Mouse (Mus musculus): ENCODE measurements around the gene Sdc4. TPM values are rescaled to one million over a fixed set of nuclear protein-coding genes. Genes with fewer than 3 reads are reported as not detected.

Sdc4 gene
- total and polyA plus RNA-seq, 3 experiments: 14.7 to 26.0 (median 20.2) TPM

DNA sequence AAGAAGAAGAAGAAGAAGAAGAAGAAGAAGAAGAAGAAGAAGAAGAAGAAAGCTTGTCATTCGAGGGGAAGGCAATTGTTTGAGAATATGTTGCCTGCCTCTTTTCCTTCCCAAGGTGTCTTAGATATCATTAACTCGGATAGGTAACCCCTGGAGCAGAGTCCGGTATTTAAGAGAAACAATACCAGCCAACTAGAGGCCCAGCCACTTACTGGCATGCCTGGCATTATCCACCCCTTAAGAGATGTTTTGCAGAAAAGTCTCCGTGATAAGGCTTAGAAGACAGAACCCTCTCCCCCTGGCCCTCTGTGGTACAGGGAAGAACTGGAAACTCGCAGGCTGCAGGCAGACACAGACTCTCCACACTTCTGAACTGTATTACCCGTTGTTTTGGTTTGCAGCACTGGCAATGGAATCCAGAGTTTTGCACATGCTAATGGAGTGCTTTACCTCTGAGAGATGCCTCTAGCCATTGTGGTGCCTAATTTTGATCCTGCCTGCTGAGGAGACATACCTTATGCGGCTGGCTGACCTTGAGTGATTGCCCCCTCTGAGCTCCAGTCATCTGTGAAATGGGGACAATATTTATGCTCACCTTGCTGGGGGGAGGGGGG, 10.3 kb upstream of the Sdc4 start:
- no peak overlapping the region for H3K9ac ChIP-seq (ENCODE audit: low read depth, low read length)
- no peaks in the 10 kb centered on the region for H3K27me3 ChIP-seq (ENCODE audit: control insufficient read depth, insufficient read depth, low read length)
- H3K4me1 ChIP-seq (ENCODE audit: control insufficient read depth, insufficient read depth, low read length): peaks cover 16% of the 10 kb centered on the region
- H3K4me3 ChIP-seq: no peak overlapping the region
- no peaks in the 10 kb centered on the region for H3K36me3 ChIP-seq (ENCODE audit: control insufficient read depth, insufficient read depth, low read length)
- no peak overlapping the region for H3K27ac ChIP-seq
- no peak for TF ChIP-seq POLR2A (IDR thresholded peaks at IDR 0.05; ENCODE audit: insufficient read depth, low read depth, low read length)
- no peak for TF ChIP-seq EP300 (IDR thresholded peaks at IDR 0.05; ENCODE audit: insufficient read depth, low read depth, low read length)
- TF ChIP-seq CTCF (IDR thresholded peaks at IDR 0.05): no peak
- intact Hi-C loops (cut with DNase I): no loop called here
- WGBS: 80% methylated on average over 7 of the region's 7 CpGs
- peak in 1 of 2 experiments; percentile 2 for DNase-seq
- no peaks in the 10 kb centered on the region for H3K79me2 ChIP-seq (replicated peaks; ENCODE audit: control insufficient read depth, insufficient read depth, low read length)

DNA sequence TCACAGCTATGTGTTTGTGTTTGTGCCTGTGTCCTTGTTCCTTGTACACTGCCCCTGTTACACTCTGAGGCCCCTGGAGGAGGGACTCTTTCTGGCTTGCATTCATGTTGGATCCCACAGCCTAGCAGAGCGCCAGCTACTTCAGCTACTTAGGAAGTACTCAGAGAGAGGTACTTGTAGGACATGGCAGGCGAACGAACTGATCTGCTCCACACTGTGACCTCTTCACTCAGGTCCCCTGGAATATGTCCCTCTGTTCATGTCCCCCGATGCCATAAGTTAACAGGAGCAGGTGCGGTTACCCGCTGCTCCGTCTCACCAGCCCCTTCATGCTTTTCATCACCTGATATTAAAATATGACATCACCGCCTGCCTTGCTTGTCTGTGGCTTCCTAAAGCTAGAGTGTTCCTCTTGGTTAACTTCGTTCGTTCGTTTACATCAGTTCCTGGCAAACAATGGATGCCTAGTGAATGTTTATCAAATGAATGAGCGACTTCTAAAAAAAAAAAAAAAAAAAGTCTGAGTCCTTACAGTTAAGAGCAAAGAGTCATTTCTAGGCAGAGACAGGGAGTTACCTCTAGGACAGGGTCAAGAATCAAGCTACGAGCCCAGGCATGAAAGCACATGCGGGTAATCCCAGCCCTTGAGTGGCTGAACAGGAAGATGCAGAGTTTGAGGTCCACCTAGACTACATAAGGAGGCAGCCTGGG, 9.5 kb upstream of the Sdc4 start:
- no peaks in the 10 kb centered on the region for H3K36me3 ChIP-seq (ENCODE audit: control insufficient read depth, insufficient read depth, low read length)
- 40% methylated on average over 14 of the region's 14 CpGs for WGBS
- TF ChIP-seq EP300 (IDR thresholded peaks at IDR 0.05; ENCODE audit: insufficient read depth, low read depth, low read length) (peak; percentile 55; the same call in 1 of the 2 replicates), CTCF (IDR thresholded peaks at IDR 0.05) (no peak), POLR2A (IDR thresholded peaks at IDR 0.05; ENCODE audit: insufficient read depth, low read depth, low read length) (0 out of 2 replicates have a peak, but pooled peaks have one; percentile 11)
- no peak overlapping the region; the same call in 1 of the 2 replicates for H3K27ac ChIP-seq
- no peak overlapping the region for H3K9ac ChIP-seq (ENCODE audit: low read depth, low read length)
- H3K4me1 ChIP-seq (ENCODE audit: control insufficient read depth, insufficient read depth, low read length): peaks cover 16% of the 10 kb centered on the region
- no peaks in the 10 kb centered on the region for H3K27me3 ChIP-seq (ENCODE audit: control insufficient read depth, insufficient read depth, low read length)
- intact Hi-C loops (cut with DNase I): no loop called here
- no peaks in the 10 kb centered on the region for H3K79me2 ChIP-seq (replicated peaks; ENCODE audit: control insufficient read depth, insufficient read depth, low read length)
- H3K4me3 ChIP-seq: no peak overlapping the region
- DNase-seq: peak in 1 of 2 experiments; percentile 62

GRCm38 (mm10) chr2:164452000-164452676, 8.5 kb upstream of the Sdc4 start:
- peak; percentile 95 for TF ChIP-seq EP300 (IDR thresholded peaks at IDR 0.05; ENCODE audit: insufficient read depth, low read depth, low read length)
- TF ChIP-seq POLR2A (IDR thresholded peaks at IDR 0.05; ENCODE audit: insufficient read depth, low read depth, low read length): no peak
- TF ChIP-seq CTCF (IDR thresholded peaks at IDR 0.05): no peak
- Histone ChIP-seq H3K79me2 (replicated peaks; ENCODE audit: control insufficient read depth, insufficient read depth, low read length) (no peaks in the 10 kb centered on the region), H3K4me1 (ENCODE audit: control insufficient read depth, insufficient read depth, low read length) (peaks cover 16% of the 10 kb centered on the region), H3K9ac (ENCODE audit: low read depth, low read length) (no peak overlapping the region), H3K27me3 (ENCODE audit: control insufficient read depth, insufficient read depth, low read length) (no peaks in the 10 kb centered on the region), H3K4me3 (no peak overlapping the region), H3K36me3 (ENCODE audit: control insufficient read depth, insufficient read depth, low read length) (no peaks in the 10 kb centered on the region), H3K27ac (no peak overlapping the region)
- intact Hi-C loops (cut with DNase I): no loop called here
- DNase-seq: peak; percentile 75 to 77
- 27% methylated on average over 13 of the region's 13 CpGs for WGBS

GRCm38 (mm10) chr2:164449341-164450042, 5.8 kb upstream of the Sdc4 start:
- H3K27ac ChIP-seq: no peak overlapping the region

GRCm38 (mm10) chr2:164448921-164449320, 5.2 kb upstream of the Sdc4 start:
- intact Hi-C loops (cut with DNase I): no loop called here
- DNase-seq: no peak
- H3K4me3 ChIP-seq: no peak overlapping the region
- no peak overlapping the region for H3K27ac ChIP-seq
- H3K79me2 ChIP-seq (replicated peaks; ENCODE audit: control insufficient read depth, insufficient read depth, low read length): no peaks in the 10 kb centered on the region
- H3K36me3 ChIP-seq (ENCODE audit: control insufficient read depth, insufficient read depth, low read length): no peaks in the 10 kb centered on the region
- no peak overlapping the region for H3K9ac ChIP-seq (ENCODE audit: low read depth, low read length)
- peaks cover 2% of the 10 kb centered on the region for H3K4me1 ChIP-seq (ENCODE audit: control insufficient read depth, insufficient read depth, low read length)
- H3K27me3 ChIP-seq (ENCODE audit: control insufficient read depth, insufficient read depth, low read length): no peaks in the 10 kb centered on the region
- WGBS: 70% methylated on average over 5 of the region's 5 CpGs
- TF ChIP-seq POLR2A (IDR thresholded peaks at IDR 0.05; ENCODE audit: insufficient read depth, low read depth, low read length) (no peak), CTCF (IDR thresholded peaks at IDR 0.05) (no peak), EP300 (IDR thresholded peaks at IDR 0.05; ENCODE audit: insufficient read depth, low read depth, low read length) (no peak)

More at GRCm38 (mm10) chr2:164449341-164450042, 5.8 kb upstream of the Sdc4 start:
- Histone ChIP-seq H3K36me3 (ENCODE audit: control insufficient read depth, insufficient read depth, low read length) (no peaks in the 10 kb centered on the region), H3K79me2 (replicated peaks; ENCODE audit: control insufficient read depth, insufficient read depth, low read length) (no peaks in the 10 kb centered on the region), H3K9ac (ENCODE audit: low read depth, low read length) (no peak overlapping the region), H3K27me3 (ENCODE audit: control insufficient read depth, insufficient read depth, low read length) (no peaks in the 10 kb centered on the region), H3K4me1 (ENCODE audit: control insufficient read depth, insufficient read depth, low read length) (peaks cover 6% of the 10 kb centered on the region), H3K4me3 (no peak overlapping the region)
- WGBS: 73% methylated on average over 14 of the region's 14 CpGs
- intact Hi-C loops (cut with DNase I): no loop called here
- DNase-seq: no peak
- TF ChIP-seq CTCF (IDR thresholded peaks at IDR 0.05): no peak
- no peak for TF ChIP-seq EP300 (IDR thresholded peaks at IDR 0.05; ENCODE audit: insufficient read depth, low read depth, low read length)
- no peak for TF ChIP-seq POLR2A (IDR thresholded peaks at IDR 0.05; ENCODE audit: insufficient read depth, low read depth, low read length)

Measured in heart, adult 2 months (tissue).